Mouse (Mus musculus) heart, adult 18-20 months (tissue): ENCODE results near the gene Des. TPM values are rescaled to one million over a fixed set of nuclear protein-coding genes. Genes with fewer than 3 reads are reported as not detected.

Experiments
- DNase-seq, 2 experiments: peaks; one replicate each; pipeline ENCODE4 v3.0.0; 2021 to 2022; ENCODE audit warnings: mixed read lengths in 1 of 2
- long read RNA-seq, 2 experiments: library from polyadenylated mRNA; stranded (forward); transcript quantifications; one replicate each; pipeline ENCODE4 v2.0.0; 2021
- total RNA-seq, 2 experiments: library from RNA; stranded (reverse); gene quantifications; 2 replicates each; pipeline ENCODE4 v1.2.3; 2021

Gene Des
- total RNA-seq: 1,000 to 10,000 TPM; 1,347 to 1,386 TPM
- long read RNA-seq, experiment 1, transcript Des-201 (9 exons, 3,028 nt): major isoform, 1,584 of 2,279 reads
- long read RNA-seq, experiment 1, partial matches to known transcripts: 54 of 2,279 reads
- long read RNA-seq, experiment 1, other reads (novel, unspliced or antisense): 641 of 2,279 reads
- long read RNA-seq, experiment 2, transcript Des-201 (9 exons, 3,028 nt): major isoform, 836 of 1,374 reads
- long read RNA-seq, experiment 2, partial matches to known transcripts: 531 of 1,374 reads
- long read RNA-seq, experiment 2, other reads (novel, unspliced or antisense): 7 of 1,374 reads

- DNase-seq: peak; percentile 88 to 92
Observed at GRCm38 (mm10) chr1:75360112-75361031, at the start of gene Des. Des (plus strand) TSS chr1:75360329.

- DNase-seq: no peak
Observed at GRCm38 (mm10) chr1:75311694-75312093, 48.4 kb upstream of the Des start.

GRCm38 (mm10) chr1:75315011-75315410, 45.1 kb upstream of the Des start:
- no peak for DNase-seq

GRCm38 (mm10) chr1:75315456-75316365, 44.4 kb upstream of the Des start:
- peak in 1 of 2 experiments; percentile 26 for DNase-seq

- DNase-seq: peak; percentile 93 to 94
Observed at GRCm38 (mm10) chr1:75316861-75317240, 43.3 kb upstream of the Des start.

- peak; percentile 100 for DNase-seq
Observed at GRCm38 (mm10) chr1:75317241-75318201, 42.6 kb upstream of the Des start, which contains the start of gene Dnpep. Dnpep (minus strand) TSS chr1:75317990.

- no peak for DNase-seq
Observed at GRCm38 (mm10) chr1:75318301-75318700, 41.8 kb upstream of the Des start.

GRCm38 (mm10) chr1:75318736-75319135, 41.4 kb upstream of the Des start:
- DNase-seq: no peak

GRCm38 (mm10) chr1:75319166-75319565, 41.0 kb upstream of the Des start:
- DNase-seq: no peak

GRCm38 (mm10) chr1:75327461-75327860, 32.7 kb upstream of the Des start:
- DNase-seq: no peak

GRCm38 (mm10) chr1:75331271-75331670, 28.9 kb upstream of the Des start:
- DNase-seq: no peak

GRCm38 (mm10) chr1:75336461-75336860, 23.7 kb upstream of the Des start:
- DNase-seq: no peak

GRCm38 (mm10) chr1:75337097-75337496, 23.0 kb upstream of the Des start:
- DNase-seq: no peak

GRCm38 (mm10) chr1:75338091-75338694, 21.9 kb upstream of the Des start:
- no peak for DNase-seq

GRCm38 (mm10) chr1:75339337-75339736, 20.8 kb upstream of the Des start:
- no peak for DNase-seq

- DNase-seq: no peak
Observed at GRCm38 (mm10) chr1:75340519-75340918, 19.6 kb upstream of the Des start.

- DNase-seq: peak; percentile 64 to 84
Observed at GRCm38 (mm10) chr1:75342874-75343416, 17.2 kb upstream of the Des start.

- DNase-seq: peak; percentile 27 to 34
Observed at GRCm38 (mm10) chr1:75344291-75345035, 15.7 kb upstream of the Des start.
